Mouse (Mus musculus) layer of hippocampus, postnatal 36 days (tissue): ENCODE results near the gene Pfkm. TPM values are rescaled to one million over a fixed set of nuclear protein-coding genes. Genes with fewer than 3 reads are reported as not detected.

Source experiments
- DNase-seq, 2 experiments: peaks; one replicate each; pipeline ENCODE4 v3.0.0; 2022
- total RNA-seq, 2 experiments: library from RNA; stranded (reverse); gene quantifications; 2 replicates each; pipeline ENCODE4 v1.2.3; 2021

Pfkm gene
- total RNA-seq, 2 experiments from 2014 or later = 305 to 384 TPM

DNA sequence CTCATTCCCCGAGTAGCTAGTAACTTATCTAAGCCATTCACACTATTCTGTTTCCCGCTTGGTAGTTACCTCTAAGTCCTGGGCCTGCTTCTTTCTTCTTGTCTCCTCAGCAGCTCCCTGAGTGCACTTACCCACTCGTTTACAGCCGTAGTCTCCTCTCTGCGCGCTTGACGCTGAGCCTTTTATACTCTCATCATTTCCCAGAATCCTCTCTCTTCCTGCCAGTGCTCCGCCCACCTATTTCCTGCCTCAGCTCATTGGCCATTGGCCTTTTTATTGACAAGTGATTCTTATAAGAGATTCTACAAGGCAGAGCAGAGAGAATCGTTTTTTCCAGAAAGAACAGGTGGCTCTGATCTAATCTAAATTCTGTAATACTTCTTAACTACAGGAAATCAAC lies 6.1 kb downstream of the Pfkm start:
- DNase-seq = no peak

DNA sequence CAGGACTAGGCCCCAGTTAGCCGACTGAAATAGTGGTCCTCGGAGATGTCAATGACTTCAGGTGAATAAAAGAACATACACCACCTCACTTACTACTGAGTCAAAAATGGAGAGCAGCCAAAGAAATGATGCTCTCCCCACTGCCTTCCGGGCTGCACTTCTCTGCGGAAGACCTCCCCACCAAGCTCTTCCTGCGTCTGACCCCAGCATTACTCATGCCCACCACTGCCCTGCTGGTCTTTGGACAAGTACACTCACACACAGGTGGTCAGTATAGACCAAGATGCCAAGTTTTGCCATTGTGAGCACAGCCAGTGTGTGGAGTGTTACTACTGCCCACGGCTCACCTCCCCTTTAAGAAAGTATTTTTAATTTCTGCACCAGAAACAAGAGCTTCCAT lies 10.0 kb downstream of the Pfkm start:
- DNase-seq = no peak

- no peak for DNase-seq
These were observed 14.1 kb downstream of the Pfkm start for GRCm38 (mm10) chr15:98106506-98106905.

DNA sequence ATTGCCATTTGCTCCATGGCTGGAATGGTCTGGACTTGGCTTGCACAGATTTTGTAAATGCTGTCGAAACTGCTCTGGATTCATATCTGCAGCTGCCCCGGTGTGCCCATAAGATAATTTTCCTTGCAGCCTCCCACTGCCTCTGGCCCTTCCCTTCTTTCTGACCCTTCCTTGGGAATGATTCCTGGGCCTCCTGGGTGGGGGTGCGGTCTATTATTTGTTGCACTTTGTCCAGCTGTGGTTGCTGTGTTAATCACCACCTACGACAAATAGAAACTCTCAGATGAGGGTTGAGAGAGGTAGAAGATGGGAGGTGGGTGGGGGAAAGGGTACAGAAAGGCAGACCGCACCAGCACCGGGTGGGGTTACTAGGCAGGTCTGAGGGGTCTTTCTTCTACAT lies 14.8 kb downstream of the Pfkm start:
- no peak for DNase-seq

GRCm38 (mm10) chr15:98107703-98108296 lies 15.4 kb downstream of the Pfkm start:
- DNase-seq = no peak

GRCm38 (mm10) chr15:98108297-98109152 lies 16.1 kb downstream of the Pfkm start:
- peak; percentile 85 to 86 for DNase-seq

DNA sequence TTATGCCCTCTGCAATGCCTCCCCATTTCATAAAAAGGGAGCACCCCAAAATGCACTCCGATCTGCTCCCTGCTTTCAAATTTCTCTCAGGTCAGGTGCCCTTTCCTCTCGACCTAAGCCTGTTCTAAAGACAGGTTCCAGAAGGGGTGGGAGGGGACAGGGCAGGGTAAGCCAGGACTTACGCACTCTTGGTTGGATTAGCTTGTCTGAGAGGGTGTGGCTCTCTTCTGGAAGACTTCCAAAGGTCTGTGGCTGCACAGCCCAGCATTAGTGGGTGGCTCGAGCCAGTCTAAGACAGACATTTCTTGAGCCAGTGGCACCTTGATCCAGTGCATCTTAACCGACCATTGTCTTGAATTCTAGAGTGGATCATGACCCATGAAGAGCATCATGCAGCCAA lies 19.4 kb downstream of the Pfkm start:
- DNase-seq = no peak

DNA sequence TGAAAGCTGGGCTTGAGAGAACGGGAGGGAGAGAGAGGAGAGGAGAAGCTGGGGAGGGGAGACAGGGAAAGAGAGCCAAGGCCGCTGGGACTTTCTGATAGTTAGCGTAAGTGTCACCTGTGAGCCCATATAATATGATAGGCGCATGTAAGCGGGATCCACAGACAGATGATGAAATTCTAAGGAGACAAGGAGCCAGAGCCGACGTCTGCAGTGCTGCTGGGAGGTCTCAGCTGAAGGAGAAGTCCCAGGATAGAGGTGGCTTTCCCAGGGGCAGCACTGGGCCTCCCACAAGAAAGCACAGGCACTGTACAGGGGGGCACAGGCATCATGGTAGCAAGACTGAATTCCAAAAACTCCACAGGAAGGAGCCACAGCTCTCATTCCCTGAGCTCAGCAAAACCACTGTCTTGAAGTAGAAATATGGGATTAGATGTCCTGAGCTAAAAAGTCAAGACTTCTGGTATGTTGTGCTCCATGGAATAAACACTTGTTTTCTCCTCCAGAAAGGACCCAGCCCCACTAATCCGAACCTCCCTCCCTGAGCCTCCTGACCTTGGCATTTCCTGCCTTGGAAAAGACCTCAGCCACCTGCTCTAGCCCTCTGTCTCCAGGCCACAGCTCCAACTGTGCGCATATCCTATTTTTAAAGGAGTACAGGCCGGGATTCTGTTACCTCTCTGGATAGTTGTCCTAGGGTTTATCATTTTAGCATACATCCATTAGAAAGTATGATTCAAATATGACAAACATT lies 21.9 kb downstream of the Pfkm start:
- DNase-seq = no peak

- DNase-seq = no peak
These were observed 22.7 kb downstream of the Pfkm start for GRCm38 (mm10) chr15:98114852-98115778.

DNA sequence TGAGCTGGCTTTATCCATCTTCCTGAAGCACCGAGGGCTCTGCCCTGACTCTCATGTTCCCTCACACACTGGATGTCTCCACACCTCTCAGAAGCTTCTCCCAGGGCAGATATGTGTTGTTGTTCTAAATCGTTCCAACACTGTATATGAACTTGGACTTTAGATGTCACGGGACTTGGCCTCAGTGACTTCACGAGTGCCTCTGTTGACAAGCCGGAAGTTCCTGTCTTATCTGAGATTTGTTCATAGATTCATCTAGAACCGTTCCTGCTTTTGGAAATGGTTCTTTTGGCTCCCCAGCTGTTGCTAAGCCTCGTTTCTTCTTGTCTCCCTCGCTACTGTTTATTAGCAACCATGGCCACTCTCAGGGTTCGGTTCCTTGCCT lies 23.4 kb downstream of the Pfkm start:
- no peak for DNase-seq

GRCm38 (mm10) chr15:98116287-98116686 lies 23.9 kb downstream of the Pfkm start:
- no peak for DNase-seq

GRCm38 (mm10) chr15:98119363-98119762 lies 27.0 kb downstream of the Pfkm start:
- no peak for DNase-seq

DNA sequence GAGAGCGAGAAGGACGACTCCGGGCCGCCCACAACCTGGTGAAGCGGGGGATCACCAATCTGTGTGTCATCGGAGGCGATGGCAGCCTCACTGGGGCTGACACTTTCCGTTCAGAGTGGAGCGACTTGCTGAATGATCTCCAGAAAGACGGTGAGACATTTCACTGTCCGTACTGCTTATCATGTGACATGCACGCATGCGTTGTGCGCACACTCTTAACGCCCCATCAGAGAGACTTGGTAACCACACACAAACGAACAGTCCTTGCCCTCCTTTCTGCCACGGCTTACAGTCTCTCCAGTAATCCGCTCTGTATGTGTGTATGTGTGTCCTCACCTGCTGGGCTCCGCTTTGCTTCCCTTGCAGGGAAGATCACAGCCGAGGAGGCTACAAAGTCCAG lies 28.4 kb downstream of the Pfkm start:
- no peak for DNase-seq

- DNase-seq = no peak
These were observed 38.6 kb downstream of the Pfkm start for GRCm38 (mm10) chr15:98131001-98131400.

DNA sequence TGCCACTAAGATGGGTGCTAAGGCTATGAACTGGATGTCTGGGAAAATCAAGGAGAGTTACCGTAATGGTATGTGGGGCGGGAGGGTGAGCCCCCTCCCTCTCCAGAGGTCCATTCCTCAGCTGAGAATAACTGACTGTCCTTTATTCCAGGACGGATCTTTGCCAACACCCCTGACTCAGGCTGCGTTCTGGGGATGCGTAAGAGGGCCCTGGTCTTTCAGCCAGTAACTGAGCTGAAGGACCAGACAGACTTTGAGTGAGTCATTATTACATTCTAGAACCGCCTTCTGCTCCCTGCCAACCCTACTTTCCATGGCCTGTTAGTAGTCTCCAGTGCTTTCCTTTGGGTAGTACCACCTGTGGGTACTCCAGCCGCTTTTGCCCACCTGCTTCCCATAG lies 39.1 kb downstream of the Pfkm start:
- no peak for DNase-seq

DNA sequence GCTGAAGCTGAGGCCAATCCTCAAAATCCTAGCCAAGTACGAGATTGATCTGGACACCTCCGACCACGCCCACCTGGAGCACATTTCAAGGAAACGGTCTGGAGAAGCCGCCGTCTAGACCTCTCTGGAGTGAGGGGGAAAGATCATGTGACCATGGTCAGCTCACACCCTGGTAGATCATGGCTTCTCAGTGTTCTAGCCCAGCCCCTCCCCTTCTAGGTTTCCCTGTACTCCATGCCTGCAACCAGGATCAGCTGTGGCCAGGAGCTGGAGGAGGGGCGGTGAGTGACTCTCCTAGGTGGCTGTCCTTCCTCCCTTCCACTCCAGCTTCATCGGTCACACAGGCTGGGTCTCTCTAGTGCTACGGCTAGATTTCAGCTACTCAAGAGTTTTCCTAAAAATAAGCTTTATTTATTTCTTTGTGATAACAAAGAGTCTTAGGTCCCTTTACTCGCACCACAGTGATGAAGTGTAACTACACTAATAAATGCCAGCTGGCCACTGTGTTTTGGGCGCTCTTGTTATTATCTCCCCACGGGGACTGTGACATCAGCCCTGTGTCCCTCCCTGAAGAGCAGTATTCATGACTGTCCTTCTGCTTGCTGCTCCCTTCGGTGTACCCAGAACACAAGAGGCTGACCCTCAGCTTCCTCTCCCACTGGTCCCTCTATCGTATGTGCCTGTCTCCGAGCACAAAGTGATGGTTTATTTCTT lies 39.7 kb downstream of the Pfkm start:
- no peak for DNase-seq

DNA sequence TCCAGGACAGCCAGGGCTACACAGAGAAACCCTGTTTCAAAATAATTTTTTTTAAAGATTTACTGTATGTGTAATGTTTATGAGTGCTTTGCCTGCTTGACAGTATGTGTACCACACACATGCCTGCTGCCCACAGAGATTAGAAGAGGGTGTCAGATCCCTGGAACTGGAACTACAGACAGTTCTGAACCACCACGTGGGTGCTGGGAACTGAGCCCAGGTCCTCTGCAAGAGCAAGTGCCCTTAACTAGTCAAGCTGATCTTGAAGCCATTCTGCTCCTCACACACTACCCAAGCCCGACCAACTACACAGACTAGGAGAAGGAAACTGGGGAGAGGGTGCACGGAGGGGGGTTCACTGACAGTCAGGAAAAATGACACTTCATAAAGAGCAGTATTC lies 41.1 kb downstream of the Pfkm start:
- no peak for DNase-seq

DNA sequence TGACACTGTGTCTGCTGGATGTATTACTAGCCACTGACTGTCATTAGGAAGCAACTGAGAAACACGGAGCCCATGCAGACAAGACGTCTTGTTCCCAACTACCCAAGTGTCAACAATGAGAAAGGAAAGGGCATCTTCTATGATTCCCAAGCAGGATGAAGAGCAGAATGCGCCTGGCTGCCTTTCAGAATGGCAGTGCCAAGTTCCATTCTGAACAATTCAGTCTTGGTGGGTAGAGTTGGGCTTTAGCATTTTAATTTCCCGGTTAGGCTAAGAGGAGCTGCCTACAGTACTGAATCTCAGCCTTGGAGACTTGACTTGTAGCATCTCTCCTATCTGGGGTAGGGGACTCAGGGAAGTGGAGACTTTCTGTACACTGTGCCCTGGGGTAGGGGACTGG lies 41.6 kb downstream of the Pfkm start:
- peak in 1 of 2 experiments; percentile 35 for DNase-seq

DNA sequence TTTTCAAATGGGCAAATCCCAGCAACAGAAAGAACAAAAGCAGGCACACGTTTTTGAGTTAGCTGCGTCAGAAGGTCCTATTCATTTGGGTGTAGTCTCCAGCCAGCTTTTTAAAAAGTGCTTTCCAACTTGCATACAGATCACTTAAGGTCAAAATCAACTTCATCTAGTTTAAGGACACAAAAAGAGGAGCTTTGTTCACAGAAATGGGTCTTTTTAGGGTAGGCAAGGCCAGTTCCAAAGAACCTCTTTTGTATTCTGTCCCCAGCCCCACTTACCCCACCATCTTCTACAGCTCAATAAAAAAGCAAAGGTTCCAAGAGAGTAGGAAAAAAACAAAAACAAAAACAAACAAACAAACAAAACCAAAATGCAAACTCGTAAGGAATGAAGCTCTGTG lies 42.3 kb downstream of the Pfkm start:
- DNase-seq = no peak

DNA sequence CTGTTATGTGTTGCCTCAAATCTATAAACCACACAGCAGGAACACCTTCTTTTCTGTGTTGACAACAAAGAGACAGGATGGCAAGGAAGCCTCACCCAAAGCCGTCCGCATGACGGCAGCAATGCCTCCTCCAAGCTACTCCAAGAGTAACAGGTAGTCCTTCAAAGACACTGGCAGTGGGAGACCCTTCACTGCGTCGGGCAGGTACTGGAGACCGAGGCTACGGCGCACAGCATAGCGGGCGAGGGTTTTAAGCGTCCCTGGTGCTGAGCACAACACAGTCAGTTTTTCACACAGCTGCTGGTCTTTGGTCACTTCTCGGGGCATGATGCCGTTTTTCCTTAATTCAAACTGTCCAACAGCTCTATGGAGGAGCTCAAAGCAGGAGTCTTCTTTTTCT lies 43.3 kb downstream of the Pfkm start:
- no peak for DNase-seq

DNA sequence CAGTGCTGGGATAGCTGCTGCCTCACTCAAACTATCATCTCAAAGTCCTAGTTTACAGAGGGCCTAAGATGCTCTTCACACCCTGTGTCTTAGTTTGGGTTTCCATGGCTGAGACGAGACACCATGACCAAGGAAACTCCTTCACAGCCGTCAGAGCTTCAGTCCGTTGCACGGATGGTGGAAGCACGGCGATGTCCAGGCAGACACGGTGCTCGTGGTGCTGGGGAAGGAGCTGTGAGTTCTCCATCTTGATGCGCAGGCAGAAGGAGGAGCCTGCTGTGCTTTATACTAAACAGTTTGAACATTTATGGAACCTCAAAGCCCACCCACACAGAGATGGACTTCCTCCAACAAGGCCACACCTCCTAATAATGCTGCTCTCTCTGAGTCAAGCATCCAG lies 44.5 kb downstream of the Pfkm start:
- DNase-seq = no peak

- DNase-seq = no peak
These were observed 47.4 kb downstream of the Pfkm start for GRCm38 (mm10) chr15:98139763-98140162.
